Mouse (Mus musculus): ENCODE results near the gene Ablim1. TPM values are rescaled to one million over a fixed set of nuclear protein-coding genes. Genes with fewer than 3 reads are reported as not detected.

Gene Ablim1
- total RNA-seq, 2 experiments from 2014 or later: 28.9 to 50.3 TPM

DNA sequence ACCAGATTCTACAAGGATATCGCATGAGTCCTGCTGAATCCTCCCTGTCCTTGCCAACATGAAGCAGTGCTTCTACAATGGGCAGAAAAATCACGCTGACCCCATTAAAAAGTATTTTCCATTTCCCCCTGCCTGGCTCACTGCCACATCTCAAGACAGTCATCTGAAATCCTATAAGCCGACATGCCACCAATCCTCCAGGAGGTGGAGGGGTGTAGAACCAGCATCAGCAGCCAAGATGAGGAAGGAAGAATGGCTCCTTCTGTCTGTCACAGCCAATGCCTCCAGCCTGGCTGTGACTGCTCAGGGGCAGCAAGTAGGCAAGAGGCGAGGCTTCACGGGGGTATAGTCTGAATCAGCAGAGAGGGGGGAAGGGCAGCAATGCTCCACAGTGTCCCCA, 47.2 kb downstream of the Ablim1 start:
- DNase-seq (ENCODE audit: low spot score in 2 of 2): no peak

DNA sequence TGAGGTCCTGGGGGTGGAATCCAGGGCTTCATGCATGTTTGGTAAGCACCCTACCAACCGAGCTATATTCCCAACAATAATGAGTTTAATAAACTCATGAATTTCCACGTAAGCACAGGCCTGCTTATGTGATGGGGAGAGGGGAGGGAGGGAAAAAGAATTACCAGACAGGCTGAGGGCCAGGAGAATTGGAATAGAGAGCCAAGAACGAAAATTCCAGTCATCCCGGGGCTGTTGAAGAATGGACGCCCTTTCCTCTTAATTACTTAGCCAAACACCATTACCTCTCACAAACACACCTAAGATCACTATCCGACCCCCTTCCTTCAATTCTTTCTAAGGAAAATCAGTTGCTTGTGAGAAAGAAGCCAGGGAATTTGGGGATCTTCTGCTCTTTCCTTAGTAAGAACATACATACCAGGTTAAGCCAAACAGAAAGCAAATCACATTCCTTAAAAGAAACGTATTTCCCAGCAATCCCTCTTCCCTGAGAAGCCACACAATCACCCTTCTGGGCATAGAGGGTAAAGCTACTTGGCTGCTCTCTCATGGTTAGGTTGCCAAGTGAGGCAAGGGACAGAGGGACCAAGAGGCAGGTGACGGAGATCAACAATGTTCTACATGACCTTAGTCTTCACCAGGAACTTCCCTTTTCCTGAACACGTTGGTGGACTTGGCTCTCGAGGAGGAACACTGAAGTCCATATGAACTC, 48.2 kb downstream of the Ablim1 start:
- DNase-seq (ENCODE audit: low spot score in 2 of 2): no peak

DNA sequence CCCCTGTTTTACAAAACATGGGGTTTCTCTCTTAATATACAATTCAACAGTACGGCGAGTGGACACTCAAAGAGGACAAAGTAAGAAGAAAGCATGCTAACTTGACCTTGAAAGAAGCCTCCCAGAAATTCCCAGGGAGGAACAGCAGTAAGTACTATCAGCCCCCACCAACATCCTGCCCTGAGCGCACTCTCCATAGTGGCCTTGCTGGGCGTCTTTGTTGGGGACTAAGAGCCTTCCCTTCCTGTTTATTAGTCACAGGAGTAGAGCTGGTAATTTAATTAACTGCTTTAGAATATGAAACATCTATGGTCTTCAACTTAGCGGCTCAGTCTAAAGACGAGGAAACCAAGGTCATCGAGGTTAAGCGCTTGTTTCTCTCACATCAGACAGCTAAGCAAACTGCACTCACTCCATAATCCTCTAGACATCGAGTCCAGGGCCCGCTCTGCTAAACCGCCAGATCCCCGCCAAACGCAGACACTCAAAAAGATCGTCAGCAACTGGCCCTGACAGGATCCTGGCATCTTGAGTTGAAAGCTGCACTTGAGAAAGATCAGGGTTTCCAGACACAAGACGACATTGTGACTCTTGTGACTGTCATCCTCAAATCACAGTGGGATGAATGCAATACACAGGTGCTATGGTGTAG, 50.3 kb downstream of the Ablim1 start:
- no peak for DNase-seq (ENCODE audit: low spot score in 2 of 2)

DNA sequence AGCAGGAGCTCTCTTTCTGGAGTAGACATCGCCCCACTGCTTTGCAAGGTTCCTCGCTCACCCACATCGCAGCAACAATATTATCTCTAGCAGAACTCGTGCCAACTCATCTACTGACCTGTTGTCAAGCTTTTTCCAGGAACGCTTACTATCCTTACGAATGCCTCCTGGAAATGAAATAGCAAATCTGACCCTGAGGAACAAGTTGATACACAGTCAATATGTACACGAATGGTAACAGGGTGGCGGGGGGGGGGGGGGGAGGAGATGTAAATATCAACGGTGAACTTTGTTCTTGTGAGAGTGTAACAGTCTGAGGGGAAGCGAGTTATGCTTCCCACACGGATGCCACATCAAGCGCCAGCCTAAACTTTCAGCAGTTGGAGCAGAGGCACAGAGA, 56.9 kb downstream of the Ablim1 start:
- DNase-seq (ENCODE audit: low spot score in 2 of 2): no peak

DNA sequence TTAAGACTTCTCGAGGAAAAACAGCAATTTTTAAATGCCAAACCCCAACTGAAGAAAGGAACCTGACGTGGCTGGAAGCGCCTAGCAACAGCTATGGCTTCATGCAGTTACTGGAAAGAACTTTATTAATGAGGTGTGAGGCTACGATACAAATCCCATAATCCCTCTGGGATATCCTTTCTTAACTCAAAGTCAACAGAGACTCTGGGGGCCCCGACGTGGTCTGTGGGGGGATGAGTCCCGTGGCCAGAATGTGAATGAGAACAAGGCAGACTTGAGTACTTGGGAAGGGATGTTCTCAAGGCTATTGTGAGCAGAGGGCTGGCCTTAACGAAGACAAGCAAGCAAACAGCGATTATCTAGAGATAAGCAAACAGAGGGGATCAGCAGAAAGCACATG, 58.1 kb downstream of the Ablim1 start:
- no peak for DNase-seq (ENCODE audit: low spot score in 2 of 2)

DNA sequence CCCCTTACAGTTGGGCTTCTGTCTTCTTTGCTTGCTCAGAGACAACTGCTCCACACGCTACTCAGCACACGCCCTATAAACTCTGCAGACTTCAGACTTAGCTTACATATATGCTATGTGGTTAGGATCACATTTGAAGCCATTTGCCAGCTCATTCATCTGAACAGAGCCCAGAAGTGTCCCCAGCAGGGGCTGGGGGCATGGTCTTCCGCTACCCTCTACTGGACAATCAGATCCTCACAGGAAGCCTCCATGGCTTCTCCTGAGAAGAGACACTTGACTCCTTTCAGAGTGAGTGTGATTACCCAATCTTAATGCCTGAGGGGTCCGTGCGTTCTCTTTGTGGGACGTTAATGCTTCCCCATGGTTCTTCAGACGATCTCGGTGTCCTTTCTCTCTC, 59.6 kb downstream of the Ablim1 start:
- DNase-seq (ENCODE audit: low spot score in 2 of 2): no peak

DNA sequence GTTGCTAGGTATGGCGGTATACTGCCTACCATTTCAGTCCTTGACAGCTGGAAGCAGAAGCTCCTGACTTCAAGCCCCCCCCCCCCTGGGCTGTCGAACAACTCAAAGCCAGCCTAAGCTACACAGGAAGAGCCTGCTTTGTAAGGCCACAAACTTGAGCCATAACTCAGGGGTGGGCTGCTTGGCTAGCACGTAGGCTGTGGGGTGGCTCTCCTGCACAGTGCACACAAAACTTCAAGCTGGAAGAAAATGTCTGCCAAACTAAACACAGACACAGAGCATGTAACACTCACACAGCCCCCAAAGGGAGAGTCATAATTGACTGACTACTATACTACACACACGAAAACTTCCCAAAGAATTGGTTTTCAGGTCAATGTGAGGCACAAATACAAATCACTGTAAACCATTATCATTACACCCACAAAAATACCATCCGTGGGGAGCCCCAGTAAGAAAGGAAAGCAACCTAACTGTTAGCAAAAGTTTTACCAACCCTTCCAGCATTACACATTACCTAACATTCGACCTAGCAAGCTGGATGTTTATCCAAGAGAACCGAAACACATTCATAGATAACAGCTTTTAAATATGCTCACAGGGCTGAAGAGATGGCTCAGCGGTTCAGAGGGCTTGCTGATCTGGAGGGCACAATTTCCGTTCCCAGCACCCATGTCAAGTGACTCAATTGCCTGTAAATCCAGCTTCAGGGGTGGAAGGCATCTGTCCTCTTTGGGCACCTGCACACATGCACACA, 61.8 kb downstream of the Ablim1 start:
- DNase-seq (ENCODE audit: low spot score in 2 of 2): no peak

DNA sequence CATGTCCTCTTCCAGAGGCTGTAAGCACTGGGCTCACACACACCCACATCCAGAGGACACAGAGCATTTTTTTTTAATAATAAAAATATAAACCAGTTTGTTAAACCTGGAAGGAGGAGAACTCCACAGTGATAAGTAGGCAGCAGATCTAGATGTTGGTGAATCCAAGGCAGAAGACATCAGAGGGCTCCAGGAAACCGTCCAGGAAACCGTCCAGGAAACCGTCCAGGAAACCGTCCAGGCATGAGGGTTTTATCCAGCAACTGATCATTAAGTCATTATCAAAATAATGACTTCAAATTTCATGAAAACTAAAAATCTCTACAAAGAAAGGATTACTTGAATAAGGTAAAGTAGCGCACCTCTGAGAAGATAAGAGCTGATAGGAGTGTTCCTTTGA, 65.9 kb downstream of the Ablim1 start:
- no peak for DNase-seq (ENCODE audit: low spot score in 2 of 2)

DNA sequence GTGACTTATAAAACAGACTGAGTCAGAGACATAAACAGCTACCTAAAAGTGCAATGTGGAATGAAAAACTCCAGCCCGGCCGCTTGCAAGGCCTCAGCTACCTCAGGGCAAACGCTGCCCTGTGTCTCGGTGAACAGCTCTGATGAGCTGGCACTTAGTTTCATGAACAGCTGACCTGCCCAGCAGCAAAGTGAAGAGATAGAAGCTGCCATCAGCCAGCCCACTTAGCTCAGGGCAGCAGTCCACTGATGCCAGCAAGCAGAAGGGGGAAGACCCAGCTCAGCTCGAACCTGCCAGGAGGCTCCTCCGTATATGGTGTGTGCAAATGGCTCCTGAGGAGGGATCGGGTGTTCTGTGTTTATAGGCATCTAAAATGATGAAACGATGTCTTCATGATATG, 67.5 kb downstream of the Ablim1 start:
- DNase-seq (ENCODE audit: low spot score in 2 of 2): no peak

DNA sequence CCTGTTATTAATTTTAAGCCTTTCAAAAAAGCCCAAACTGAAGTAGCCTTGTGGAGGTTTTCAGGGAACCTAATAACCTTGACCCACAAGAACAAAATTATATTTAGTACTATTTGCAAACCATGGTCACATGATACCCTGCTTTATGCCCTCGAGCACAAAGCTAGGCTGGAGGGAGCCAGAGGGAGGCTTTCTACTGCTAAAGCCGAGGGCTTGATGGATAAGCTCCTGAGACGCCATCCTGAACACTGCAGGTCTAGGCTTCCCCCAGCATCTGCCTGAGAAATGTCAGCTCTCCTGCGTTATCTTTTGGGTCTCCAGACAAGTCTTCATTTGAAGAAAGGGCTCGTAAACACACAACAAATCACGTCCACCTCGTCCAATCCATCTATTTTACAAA, 70.4 kb downstream of the Ablim1 start:
- no peak for DNase-seq (ENCODE audit: low spot score in 2 of 2)

DNA sequence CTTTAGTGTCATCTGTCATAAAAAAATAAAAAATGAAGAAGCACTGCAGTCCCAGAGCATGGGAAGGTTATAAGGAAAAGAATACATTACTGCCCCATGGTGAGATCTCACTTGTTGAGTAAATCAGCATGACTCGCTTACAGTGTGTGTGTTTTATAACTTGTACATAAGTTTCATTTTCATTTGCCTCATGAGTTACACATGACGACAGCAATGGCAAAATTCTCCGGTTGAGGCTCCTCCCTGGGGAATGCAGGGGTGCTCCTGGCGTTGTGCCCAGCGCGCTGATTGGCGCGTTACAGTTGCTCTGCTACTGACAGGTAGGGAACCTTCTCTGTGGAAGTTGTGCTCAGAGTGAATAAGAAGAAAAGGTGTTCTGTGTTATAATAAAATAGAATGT, 71.1 kb downstream of the Ablim1 start:
- peak; percentile 36 to 40 for DNase-seq (ENCODE audit: low spot score in 2 of 2)

DNA sequence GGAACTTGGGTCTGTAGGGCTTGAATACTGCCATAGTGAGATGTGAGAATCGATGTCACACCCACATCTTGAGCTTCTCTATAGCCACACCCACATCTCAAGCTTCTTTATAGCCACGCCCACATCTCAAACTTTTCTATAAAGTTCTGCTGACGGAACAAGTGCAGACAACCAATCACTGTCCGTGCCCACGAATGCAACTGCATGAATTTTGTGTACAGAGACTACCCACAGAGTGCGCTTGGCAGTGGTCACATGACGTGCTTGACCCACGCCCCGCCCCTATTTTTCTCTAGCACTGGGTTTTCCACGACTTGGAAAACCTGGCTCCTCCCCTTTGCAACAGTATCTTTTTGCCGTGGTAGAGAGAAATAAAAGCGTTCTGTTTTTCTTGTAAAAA, 71.5 kb downstream of the Ablim1 start:
- peak in 1 of 2 experiments; percentile 16 for DNase-seq (ENCODE audit: low spot score in 2 of 2)

DNA sequence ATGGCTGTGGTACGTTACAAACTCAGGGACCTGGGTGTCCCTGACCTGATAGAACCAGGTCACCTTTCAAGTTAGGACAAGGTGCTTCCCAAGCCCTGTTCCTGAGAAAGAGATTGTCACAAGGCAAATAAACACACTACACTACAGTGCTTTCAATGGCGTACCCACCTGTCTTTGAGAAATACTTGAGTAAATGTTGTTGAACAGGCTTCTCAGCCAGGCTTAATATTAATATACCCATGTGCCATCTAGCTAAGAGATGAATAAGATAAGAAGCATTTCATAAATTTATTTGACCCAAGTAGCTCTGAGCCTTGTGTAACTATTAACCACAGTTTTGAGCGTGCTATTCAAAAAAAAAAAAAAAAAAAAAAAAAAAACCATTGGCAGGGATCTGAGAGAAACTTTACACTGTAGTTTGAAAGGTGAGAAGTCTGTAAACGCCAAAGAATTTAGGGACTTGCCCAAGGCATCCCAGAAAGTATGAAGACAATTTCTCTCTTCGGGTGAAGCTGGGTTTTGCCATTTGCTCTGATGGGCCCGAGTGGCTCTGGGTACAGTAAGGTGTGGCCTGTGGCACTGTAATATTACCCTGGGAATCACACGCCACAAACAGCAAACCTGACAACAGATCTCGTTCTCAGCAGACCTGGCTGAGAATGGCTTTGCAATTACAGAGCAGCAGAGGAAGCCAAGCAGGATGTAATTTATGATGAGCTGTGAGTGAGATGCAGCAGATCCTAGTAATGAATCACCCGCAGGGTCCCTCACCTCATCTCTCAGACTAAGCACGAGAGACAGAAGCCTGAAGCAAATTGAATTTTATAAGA, 73.1 kb downstream of the Ablim1 start:
- DNase-seq (ENCODE audit: low spot score in 2 of 2): no peak

DNA sequence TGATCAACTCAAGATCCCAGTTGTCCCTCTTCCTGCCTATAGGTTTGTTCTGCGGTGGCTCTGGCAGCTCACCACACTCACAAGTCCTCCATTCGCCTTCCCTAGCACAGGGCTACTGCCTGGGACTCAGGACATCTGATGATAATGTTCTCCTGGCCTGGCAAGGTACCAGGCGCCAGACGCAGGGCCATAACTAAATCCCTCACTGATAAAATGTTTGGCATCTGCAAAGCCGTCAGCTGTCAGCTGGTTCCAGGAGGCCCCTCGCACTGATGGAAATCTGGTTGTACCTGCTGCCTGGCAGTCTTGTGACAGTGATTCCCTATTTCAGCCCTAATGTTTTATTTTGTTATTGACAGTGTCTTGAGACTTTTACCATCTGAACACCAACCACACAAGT, 74.5 kb downstream of the Ablim1 start:
- no peak for DNase-seq (ENCODE audit: low spot score in 2 of 2)

DNA sequence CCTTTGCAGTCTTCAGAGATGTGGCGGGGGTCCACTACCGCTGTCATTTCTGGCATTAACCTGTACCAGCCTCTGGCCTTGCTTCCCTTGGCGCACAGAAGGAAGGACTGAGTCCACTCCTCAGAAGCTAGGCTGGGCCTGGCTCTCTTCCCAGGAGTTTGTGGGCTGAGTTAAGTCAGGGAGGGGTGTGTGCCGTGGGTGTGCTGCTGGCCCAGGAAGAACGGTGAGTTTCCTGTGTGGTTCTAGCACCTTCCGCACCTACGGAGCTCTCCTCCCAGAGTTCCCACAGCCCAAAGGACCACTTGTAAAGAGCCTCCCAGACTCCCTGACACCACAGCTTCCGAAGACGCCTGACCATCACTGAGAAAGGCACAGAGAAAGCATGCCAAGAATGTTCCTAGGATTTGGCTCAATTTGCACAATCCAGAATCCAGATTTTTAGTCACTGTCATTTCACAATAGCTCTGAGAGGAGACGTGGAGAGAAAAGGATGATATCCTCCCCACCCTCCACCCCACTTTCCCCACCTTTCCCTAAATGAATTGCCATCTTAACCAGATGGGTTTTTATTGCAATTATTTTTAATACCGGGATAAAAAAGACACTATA, 75.4 kb downstream of the Ablim1 start:
- peak; percentile 39 to 50 for DNase-seq (ENCODE audit: low spot score in 2 of 2)

DNA sequence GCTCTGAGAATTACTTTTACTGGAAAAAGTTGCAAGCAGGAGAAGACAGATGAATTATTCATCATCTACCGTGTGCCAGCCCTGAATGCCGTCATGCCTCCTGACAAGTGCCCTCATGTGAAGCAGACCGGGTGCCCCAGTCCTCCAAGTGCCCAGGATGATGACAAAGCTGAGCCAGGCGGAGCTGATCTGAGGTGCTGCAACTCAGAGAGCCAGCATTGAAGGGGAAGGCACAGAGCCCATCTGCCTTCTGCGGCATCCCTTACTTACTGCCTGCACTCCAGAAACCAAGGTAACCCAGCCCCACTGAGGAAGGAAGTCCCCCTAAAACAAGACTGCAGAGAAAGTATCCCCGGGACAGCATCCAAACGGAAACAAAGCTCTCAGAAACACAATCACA, 76.3 kb downstream of the Ablim1 start:
- no peak for DNase-seq (ENCODE audit: low spot score in 2 of 2)

DNA sequence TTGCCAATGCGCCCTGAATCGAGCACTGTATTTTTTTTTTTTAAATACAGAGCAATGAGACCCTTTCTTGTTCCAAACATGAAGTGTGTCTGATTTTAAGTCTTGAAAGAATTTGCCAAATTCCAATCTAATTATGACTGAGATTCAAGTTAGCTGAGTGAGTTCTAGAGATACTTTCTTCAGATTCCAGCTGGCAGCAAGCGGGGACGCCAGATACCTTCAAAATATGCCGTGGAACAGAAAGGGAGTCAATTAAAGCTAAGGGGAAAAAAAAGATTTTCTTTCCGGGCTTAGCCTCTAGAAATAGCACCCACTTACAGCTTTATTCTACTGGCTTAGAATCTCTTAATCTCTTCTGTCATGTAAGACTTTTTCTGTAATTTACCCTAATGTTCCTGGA, 77.2 kb downstream of the Ablim1 start:
- DNase-seq (ENCODE audit: low spot score in 2 of 2): no peak

DNA sequence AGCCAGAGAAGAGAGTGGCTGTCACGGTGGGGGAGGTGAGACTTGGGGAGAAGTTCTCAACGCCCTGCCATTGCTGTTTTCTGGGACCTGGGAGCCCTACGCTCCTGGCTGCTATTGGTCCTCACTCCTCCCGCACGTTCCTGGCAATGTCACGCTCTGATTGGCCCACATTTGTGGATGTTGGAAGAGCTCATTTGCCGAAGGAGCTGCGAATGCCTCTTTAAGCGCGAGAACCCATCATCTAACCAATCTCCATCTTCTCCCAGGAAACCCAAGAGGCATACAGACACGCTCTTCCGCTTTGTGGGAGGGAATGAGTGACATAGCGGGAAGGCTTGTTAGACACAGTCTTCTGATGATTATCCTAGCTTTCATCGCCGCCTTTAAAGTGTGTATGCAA, 78.1 kb downstream of the Ablim1 start:
- DNase-seq (ENCODE audit: low spot score in 2 of 2): no peak

DNA sequence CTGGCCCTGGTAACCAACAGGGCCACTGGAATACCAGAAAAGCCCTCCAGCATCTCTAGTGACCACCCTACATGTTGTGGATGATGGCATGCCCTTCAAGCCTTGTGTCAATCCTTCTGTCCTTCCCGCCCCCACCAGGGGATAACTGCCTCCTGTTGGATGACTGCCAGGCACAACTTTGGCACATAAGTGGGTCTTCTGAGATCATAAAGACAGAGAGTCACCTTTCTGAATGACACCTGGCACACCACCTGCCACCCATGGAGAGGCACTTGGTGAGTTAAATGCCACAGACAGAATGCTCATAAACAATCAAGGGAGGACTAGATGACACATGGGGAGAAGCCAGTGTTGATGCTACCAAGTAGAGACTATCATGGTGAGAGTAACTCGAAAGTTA, 78.8 kb downstream of the Ablim1 start:
- DNase-seq (ENCODE audit: low spot score in 2 of 2): no peak

DNA sequence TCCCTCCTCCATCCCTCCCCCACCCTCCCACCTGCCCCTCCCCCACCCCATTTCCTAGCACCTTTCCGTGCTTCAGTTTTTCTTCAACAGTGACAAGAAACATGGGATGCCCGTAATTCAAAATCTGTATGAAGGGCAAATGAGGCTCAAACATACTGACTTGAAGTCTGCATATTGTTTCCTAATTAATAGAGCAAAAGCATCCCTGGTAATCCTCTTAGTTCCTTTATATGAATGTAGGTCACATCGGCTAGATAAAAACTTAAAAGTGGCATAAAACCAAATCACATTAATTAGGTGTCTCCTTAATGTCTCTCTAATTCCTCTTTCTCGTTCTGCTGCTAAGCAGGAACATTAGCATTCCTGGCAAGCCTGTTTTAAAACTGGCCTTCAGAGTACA, 83.7 kb downstream of the Ablim1 start:
- DNase-seq (ENCODE audit: low spot score in 2 of 2): no peak

DNA sequence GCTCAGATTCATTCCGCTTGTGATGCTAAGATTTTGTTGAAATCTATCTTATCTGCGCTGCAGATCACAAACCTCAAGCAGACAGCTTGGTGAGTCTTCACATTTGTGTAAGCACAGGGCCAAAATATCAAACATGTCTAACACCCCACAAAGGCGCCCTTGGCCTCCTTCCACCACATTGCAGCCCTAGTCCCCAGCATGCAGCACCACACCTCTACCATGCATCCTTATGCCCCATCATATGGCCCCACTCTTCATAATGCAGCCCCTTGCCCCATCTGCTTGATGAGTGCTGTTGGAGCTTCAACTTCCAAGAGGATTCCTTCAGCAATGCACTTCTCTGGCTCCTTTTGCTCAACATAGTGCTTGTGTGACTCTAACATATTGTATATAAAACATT, 85.6 kb downstream of the Ablim1 start:
- no peak for DNase-seq (ENCODE audit: low spot score in 2 of 2)

Data from adrenal gland, adult 18-20 months (tissue).